Mouse (Mus musculus) bone marrow macrophage, adult 2 months (primary cell): ENCODE results near the gene Pxn. TPM values are rescaled to one million over a fixed set of nuclear protein-coding genes. Genes with fewer than 3 reads are reported as not detected.

Experiments
- H3K27ac ChIP-seq: 2 replicates; pipeline ENCODE4 v1.5.1; 2012; ENCODE audit warnings: low read depth, low read length; ENCODE audit not compliant: insufficient read depth
- H3K4me1 ChIP-seq: 2 replicates; pipeline ENCODE4 v1.6.1; 2012; ENCODE audit warnings: low read length; ENCODE audit not compliant: control insufficient read depth, insufficient read depth
- H3K4me3 ChIP-seq: 2 replicates; pipeline ENCODE4 v1.5.1; 2012; ENCODE audit warnings: mild to moderate bottlenecking, low read length, moderate library complexity; ENCODE audit not compliant: insufficient read depth
- CTCF ChIP-seq: IDR thresholded peaks from 2 replicates; pipeline ENCODE4 v1.5.1; 2012; ENCODE audit warnings: low read depth, mild to moderate bottlenecking, low read length, moderate library complexity
- POLR2A ChIP-seq: IDR thresholded peaks from 2 replicates; pipeline ENCODE4 v1.6.1; 2012; ENCODE audit warnings: mild to moderate bottlenecking, low read depth, low read length, borderline replicate concordance
- polyA plus RNA-seq: library from polyadenylated mRNA; stranded (reverse); fragments of >200 nt; gene quantifications from 2 replicates; pipeline ENCODE4 v1.2.4, GENCODE M21; 2012; ENCODE audit not compliant: missing spikeins, insufficient read depth, insufficient read length

The Pxn gene
- polyA plus RNA-seq, 1 experiment: 121 TPM

DNA sequence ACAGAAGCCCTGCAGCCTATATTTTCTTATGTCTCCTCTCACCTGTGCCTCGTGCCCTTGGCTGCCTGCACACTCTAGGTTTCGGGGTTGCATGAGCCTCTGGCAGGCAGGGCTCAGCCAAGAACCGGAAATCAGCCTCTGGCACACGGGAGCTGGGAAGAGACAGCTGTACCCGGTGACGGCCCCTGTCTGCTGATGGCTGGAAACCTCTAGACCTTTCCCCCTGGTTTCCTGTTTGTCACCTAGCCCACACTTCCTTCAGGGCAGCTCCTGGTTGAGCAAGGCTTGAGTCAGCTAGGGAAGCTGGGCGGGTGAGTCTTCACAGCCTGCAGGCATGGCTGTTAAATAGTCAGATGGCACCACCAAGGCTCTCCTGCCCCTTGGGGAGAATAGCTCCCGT lies 28.4 kb downstream of the Pxn start:
- Histone ChIP-seq H3K4me3 (peak overlapping the region; percentile 14; the same call in 1 of the 2 replicates), H3K4me1 (peaks cover 78% of the 10 kb centered on the region), H3K27ac (peak overlapping the region; percentile 85)
- TF ChIP-seq POLR2A (no peak), CTCF (no peak)

DNA sequence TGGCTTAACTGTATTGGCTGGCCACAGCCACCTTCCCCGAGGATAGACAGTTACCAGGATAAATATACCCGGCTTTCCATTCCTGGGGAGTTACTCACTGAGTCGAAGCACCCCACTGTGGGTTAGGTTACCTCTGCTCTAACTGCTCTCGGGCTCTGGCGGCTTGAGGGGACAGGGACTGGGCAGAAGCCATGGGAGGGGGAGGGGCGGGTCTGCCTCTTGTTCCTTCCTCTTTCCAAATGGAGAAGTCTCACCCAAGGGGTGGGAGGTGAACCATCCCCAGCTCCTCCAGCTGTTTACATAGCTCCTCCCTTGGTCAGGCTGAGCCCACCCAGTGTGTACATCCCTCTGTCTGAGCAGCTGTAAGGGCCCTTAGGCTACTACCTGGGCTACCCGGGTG lies 29.2 kb downstream of the Pxn start:
- TF ChIP-seq POLR2A: no peak
- no peak for TF ChIP-seq CTCF
- Histone ChIP-seq H3K27ac (peak overlapping the region; percentile 85), H3K4me1 (peaks cover 73% of the 10 kb centered on the region), H3K4me3 (peak overlapping the region; percentile 32)

DNA sequence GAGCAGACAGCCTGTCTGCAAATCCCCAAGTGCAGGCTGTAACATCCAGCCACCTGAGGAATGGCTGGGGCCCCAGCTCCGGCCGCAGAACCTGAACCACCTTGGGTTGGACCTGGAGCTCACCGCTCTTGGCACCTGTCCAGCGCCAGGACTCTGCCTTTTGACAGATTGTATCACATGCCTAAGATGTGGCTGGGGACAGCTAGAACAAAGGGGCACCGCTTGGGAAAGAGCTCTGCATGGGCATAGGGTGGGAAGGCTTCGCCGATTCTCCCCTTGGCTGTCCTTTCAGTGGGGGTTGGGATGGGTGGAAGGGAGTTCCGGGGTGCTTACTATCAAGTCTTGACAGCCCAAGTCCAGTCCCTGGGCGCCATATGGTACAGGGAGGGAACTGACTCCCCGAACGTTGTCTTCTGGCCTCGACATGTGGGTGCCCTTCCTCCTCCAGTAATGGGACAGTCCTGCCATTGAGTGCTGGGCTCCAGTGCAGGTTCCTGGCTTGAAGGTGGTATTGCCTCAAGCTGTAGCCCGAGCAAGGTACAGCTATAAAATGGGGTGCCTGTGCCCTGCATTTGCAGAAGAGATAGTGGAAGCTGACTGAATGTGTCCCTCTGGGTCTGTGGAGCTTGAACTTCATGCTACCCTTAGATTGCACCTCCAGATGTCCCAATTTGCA lies 31.7 kb downstream of the Pxn start:
- peak overlapping the region; percentile 59 for H3K27ac ChIP-seq
- peak overlapping the region; percentile 28 for H3K4me3 ChIP-seq
- peaks cover 74% of the 10 kb centered on the region for H3K4me1 ChIP-seq
- TF ChIP-seq CTCF: no peak
- TF ChIP-seq POLR2A: no peak

DNA sequence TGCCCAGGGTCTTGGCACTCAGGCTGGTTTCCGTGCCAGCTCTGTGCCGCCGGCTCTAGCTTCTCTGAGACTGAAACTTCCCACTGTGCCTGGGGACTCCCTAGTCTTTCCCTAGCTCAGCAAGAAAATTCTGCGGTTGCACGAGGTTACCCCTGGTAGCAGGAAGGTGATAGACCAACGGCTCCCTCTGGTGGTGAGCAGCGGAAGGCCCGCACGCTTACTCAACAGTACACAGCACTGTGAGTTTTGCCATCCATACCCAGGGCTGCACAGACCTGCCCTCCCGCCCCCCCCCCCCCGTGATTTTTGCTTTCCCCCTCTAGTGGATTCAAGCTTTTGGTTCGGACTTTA lies 32.2 kb downstream of the Pxn start:
- Histone ChIP-seq H3K4me3 (peak overlapping the region; percentile 28), H3K4me1 (peaks cover 74% of the 10 kb centered on the region), H3K27ac (peak overlapping the region; percentile 59)
- peak; percentile 80 for TF ChIP-seq CTCF
- TF ChIP-seq POLR2A: no peak

DNA sequence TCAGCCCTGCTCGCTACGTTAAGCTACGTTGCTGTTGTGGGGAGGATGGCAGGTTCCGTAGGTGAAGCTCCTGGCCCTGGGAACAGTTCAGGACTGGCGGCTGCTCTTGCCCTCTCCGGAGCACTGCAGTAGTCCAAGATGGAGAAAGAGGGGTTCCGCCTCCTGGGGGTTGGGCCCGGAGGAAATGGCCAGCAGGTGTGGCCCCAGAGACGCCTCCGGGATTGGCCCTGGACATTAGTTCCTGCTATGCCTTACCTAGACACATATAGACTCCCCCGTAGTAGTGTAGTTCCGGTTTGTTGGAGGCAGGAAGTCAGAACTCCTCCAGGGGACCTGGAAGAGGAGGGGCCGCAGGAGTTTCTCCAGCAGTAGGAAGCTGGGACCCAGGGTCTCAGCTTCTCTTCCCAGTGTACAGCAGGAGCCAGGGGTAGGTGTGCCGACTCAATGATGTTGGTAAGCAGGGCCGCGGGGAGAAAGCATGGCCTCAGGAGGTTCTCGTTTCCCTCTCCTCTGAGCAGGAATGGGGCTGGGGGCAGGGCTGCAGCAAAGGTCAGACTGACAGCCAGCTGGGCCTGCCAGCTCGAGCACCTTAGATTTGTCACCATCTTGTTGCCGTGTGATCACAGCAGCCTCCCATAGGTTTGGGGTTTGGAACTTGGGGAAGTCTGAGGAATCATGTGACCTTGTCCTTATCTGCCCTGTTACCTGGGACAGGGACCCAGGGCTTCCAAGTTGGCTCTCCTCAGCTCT lies 36.3 kb downstream of the Pxn start:
- Histone ChIP-seq H3K27ac (peak overlapping the region; percentile 7; the same call in 1 of the 2 replicates), H3K4me1 (peaks cover 42% of the 10 kb centered on the region), H3K4me3 (no peak overlapping the region; the same call in 1 of the 2 replicates)
- TF ChIP-seq POLR2A (no peak), CTCF (no peak)

DNA sequence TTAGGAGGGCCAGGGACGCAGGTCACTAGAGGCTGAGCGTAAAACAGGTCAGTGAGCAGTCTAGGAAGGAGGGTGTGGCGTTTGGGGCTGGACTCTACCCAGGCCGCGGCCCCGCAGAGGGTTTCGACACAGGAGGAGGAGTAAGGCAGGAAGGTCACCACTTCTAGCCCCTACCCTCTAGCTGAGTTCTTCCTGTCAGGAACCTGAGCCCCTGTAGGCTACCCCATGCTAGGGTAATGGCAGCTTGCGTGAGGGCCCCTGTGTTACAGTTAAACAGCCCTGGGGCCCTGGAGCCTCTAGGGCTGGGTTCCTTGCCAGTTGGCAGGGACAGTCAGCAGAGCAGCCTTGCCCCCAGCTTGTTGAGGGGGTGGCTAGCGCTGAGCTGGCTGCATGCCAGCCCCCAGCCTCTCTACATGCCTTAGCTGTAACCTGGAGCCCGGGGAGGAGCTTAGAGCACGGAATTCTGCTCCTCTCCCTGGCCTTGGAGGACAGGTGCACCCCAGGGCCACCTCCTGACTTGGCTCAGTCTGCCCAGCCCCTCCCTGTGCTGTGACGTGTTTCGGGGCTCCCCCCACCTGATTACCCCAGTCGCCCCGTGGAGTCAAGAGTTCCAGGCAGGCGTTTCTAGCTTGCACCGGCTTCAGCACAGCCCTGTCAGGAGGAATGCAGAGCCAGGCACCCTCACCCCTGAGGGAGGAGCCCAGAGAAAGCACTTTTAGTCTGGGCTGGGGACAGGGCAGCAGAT lies 37.2 kb downstream of the Pxn start:
- H3K4me3 ChIP-seq: no peak overlapping the region; the same call in 1 of the 2 replicates
- no peak for TF ChIP-seq POLR2A
- TF ChIP-seq CTCF: no peak
- no peak overlapping the region for H3K27ac ChIP-seq
- peaks cover 35% of the 10 kb centered on the region for H3K4me1 ChIP-seq

DNA sequence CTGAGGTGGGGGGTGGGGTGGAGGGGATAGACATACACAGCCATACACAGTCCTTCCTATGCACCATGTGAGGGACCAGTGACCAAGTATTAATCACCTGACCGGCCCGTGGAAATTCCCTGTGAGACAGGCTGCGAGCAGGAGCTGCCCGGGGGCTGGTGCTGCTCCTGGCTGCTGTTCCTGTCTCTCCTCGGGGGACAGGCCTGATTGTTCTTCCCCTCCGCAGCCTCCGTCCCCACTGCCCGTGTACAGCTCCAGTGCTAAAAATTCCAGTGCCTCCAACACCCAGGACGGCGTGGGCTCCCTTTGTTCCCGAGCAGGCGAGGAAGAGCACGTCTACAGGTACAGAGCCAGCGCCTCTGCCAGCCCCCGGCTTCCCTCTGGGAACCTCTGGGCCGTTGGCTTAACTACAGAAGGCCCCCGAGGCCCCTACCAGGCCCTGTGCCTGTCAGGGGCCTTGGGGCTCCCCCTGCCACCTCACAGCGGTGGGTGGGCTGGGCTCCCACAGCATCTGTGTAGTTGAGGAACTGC lies 38.2 kb downstream of the Pxn start:
- no peak overlapping the region for H3K4me3 ChIP-seq

DNA sequence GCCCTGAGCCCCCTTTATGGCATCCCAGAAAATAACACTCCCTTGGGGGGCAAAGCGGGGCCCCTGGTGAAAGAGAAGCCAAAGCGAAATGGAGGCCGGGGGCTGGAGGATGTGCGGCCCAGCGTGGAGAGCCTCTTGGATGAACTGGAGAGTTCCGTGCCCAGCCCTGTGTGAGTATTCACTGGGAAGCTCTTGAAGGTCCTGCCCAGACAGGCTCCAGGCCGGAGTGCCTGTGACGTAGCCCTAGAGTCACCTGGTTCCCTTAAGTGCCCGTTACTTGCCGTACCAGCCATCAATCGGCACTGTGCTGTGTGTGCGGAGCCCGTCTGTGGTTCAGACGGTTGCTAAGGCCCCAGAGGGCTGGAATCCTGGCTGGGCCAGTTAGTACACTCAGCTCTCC lies 39.2 kb downstream of the Pxn start:
- Histone ChIP-seq H3K4me3 (no peak overlapping the region), H3K27ac (no peak overlapping the region), H3K4me1 (peaks cover 30% of the 10 kb centered on the region)
- no peak for TF ChIP-seq POLR2A
- TF ChIP-seq CTCF: no peak

More for the DNA sequence above, 38.2 kb downstream of the Pxn start:
- TF ChIP-seq CTCF (no peak), POLR2A (no peak)
- Histone ChIP-seq H3K4me1 (peaks cover 30% of the 10 kb centered on the region), H3K27ac (no peak overlapping the region)

DNA sequence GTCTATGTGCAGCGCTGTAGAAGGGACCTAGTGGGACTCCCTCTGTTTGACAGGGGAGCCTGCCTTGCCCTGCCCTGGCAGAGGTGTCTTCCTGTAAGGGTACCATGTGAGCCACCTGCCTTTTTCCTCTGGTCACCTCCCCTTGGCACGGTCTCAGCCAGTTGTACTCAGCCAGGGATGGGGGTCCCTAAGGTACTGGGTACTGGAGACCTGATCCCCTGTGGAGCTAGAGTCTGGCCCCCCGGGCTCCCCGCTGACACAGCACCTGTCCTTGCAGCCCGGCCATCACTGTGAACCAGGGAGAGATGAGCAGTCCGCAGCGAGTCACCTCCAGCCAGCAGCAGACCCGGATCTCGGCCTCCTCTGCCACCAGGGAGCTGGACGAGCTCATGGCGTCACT lies 40.1 kb downstream of the Pxn start:
- Histone ChIP-seq H3K27ac (no peak overlapping the region), H3K4me1 (peaks cover 22% of the 10 kb centered on the region), H3K4me3 (no peak overlapping the region)
- TF ChIP-seq CTCF: no peak
- TF ChIP-seq POLR2A: no peak
